Mouse (Mus musculus) kidney, postnatal 0 days (tissue): ENCODE measurements at regions not wholly inside any gene's neighbourhood (a gene's known extent, or its start where the extent isn't known, plus 50 kb on each side); places are given as distances from the start of the nearest gene placed in this dataset.
A peak's percentile ranks its signal among the peaks of the same experiment; 100 is the strongest.

Experiments
- ATAC-seq: fragments of 200-750 bp; cut with Nextera tagmentation; replicated peaks from 2 replicates; pipeline ENCODE4 v1.8.0; 2017; ENCODE audit warnings: low read depth, moderate number of reproducible peaks, moderate TSS enrichment, moderate library complexity; ENCODE audit not compliant: low FRiP score
- DNase-seq: peaks from one replicate; pipeline ENCODE4 v3.0.0-alpha.2; 2016; ENCODE audit warnings: low spot score
- H3K27ac ChIP-seq: fragments of 300-500 bp; sonication (generic); 2 replicates; pipeline ENCODE4 v1.5.1; 2014; ENCODE audit warnings: mild to moderate bottlenecking
- H3K27me3 ChIP-seq: fragments of 300-500 bp; sonication (generic); 2 replicates; pipeline ENCODE4 v1.6.1; 2014; ENCODE audit warnings: low read length, mixed read lengths; ENCODE audit not compliant: insufficient read depth
- H3K36me3 ChIP-seq: fragments of 300-500 bp; sonication (generic); 2 replicates; pipeline ENCODE4 v1.6.1; 2014; ENCODE audit warnings: low read length, mixed read lengths; ENCODE audit not compliant: insufficient read depth
- H3K4me1 ChIP-seq: fragments of 300-500 bp; sonication (generic); replicated peaks from 2 replicates; pipeline ENCODE4 v1.6.1; 2014; ENCODE audit warnings: antibody characterized with exemption, low read length, mixed read lengths; ENCODE audit not compliant: insufficient read depth
- H3K4me2 ChIP-seq: fragments of 300-500 bp; sonication (generic); 2 replicates; pipeline ENCODE4 v1.6.1; 2014; ENCODE audit warnings: mild to moderate bottlenecking, low read length, moderate library complexity, mixed read lengths
- H3K4me3 ChIP-seq: fragments of 300-500 bp; sonication (generic); replicated peaks from 2 replicates; pipeline ENCODE4 v1.5.1; 2014; ENCODE audit warnings: low read depth, low read length
- H3K9ac ChIP-seq: fragments of 300-500 bp; sonication (generic); 2 replicates; pipeline ENCODE4 v1.6.1; 2014; ENCODE audit warnings: low read depth, low read length
- H3K9me3 ChIP-seq: fragments of 300-500 bp; sonication (generic); replicated peaks from 2 replicates; pipeline ENCODE4 v1.6.1; 2016; ENCODE audit warnings: low read length, inconsistent platforms, mixed read lengths
- CTCF ChIP-seq: IDR thresholded peaks from 2 replicates; pipeline ENCODE4 v1.5.1; 2016; ENCODE audit warnings: antibody characterized with exemption, low read depth, mild to moderate bottlenecking, moderate library complexity
- WGBS: fragments of 180-500 bp; shearing (Covaris S2); extraction: QIAGEN DNeasy Blood & Tissue Kit; methylation state at CpG from one replicate; pipeline ENCODE4 v1.1.7; 2014; 5-methylcytosine and 5-hydroxymethylcytosine counted together

GRCm38 (mm10) chr3:18725507-18725906 lies 777.3 kb downstream of the Cypt12 start:
- H3K4me1 ChIP-seq: no peaks in the 10 kb centered on the region
- DNase-seq (no peak), ATAC-seq (no peak)
- H3K9me3 ChIP-seq: no peaks in the 10 kb centered on the region
- TF ChIP-seq CTCF: no peak
- no peaks in the 10 kb centered on the region for H3K36me3 ChIP-seq
- H3K27ac ChIP-seq: no peak overlapping the region
- H3K4me2 ChIP-seq: no peak overlapping the region
- no peaks in the 10 kb centered on the region for H3K27me3 ChIP-seq
- no peak overlapping the region for H3K4me3 ChIP-seq
- H3K9ac ChIP-seq: no peak overlapping the region
- WGBS: 100% methylated on average over 1 of the region's 1 CpGs

GRCm38 (mm10) chr3:18731251-18731650 lies 783.0 kb downstream of the Cypt12 start:
- Histone ChIP-seq H3K27me3 (no peaks in the 10 kb centered on the region), H3K4me1 (no peaks in the 10 kb centered on the region), H3K4me3 (no peak overlapping the region), H3K36me3 (no peaks in the 10 kb centered on the region), H3K9ac (no peak overlapping the region), H3K4me2 (no peak overlapping the region), H3K27ac (no peak overlapping the region), H3K9me3 (no peaks in the 10 kb centered on the region)
- ATAC-seq (no peak), DNase-seq (no peak)
- TF ChIP-seq CTCF: no peak
- 46% methylated on average over 1 of the region's 1 CpGs for WGBS

GRCm38 (mm10) chr3:18731674-18732073 lies 783.5 kb downstream of the Cypt12 start:
- ATAC-seq: no peak
- no peaks in the 10 kb centered on the region for H3K36me3 ChIP-seq
- no peaks in the 10 kb centered on the region for H3K9me3 ChIP-seq
- WGBS: 9% methylated on average over 2 of the region's 2 CpGs
- no peaks in the 10 kb centered on the region for H3K4me1 ChIP-seq
- no peak overlapping the region for H3K4me3 ChIP-seq
- H3K27ac ChIP-seq: no peak overlapping the region
- no peak overlapping the region for H3K9ac ChIP-seq
- DNase-seq: peak; percentile 76
- no peak for TF ChIP-seq CTCF
- no peak overlapping the region for H3K4me2 ChIP-seq
- H3K27me3 ChIP-seq: no peaks in the 10 kb centered on the region

- Histone ChIP-seq H3K27ac (no peak overlapping the region), H3K27me3 (no peaks in the 10 kb centered on the region), H3K4me3 (no peak overlapping the region), H3K9me3 (no peaks in the 10 kb centered on the region), H3K4me1 (no peaks in the 10 kb centered on the region), H3K36me3 (no peaks in the 10 kb centered on the region), H3K4me2 (no peak overlapping the region), H3K9ac (no peak overlapping the region)
- TF ChIP-seq CTCF: no peak
- WGBS: 82% methylated on average over 1 of the region's 1 CpGs
- DNase-seq (no peak), ATAC-seq (no peak)
Observed at GRCm38 (mm10) chr3:18733540-18733939, 785.3 kb downstream of the Cypt12 start.

- DNase-seq (no peak), ATAC-seq (no peak)
- Histone ChIP-seq H3K27ac (no peak overlapping the region), H3K9ac (no peak overlapping the region), H3K4me2 (no peak overlapping the region), H3K4me3 (no peak overlapping the region), H3K4me1 (no peaks in the 10 kb centered on the region), H3K36me3 (no peaks in the 10 kb centered on the region), H3K9me3 (no peaks in the 10 kb centered on the region), H3K27me3 (no peaks in the 10 kb centered on the region)
- no peak for TF ChIP-seq CTCF
Observed at GRCm38 (mm10) chr3:18738946-18739345, 790.7 kb downstream of the Cypt12 start.

- no peak for TF ChIP-seq CTCF
- no peak overlapping the region for H3K27ac ChIP-seq
- ATAC-seq (no peak), DNase-seq (no peak)
- no peaks in the 10 kb centered on the region for H3K4me1 ChIP-seq
- H3K27me3 ChIP-seq: no peaks in the 10 kb centered on the region
- H3K4me3 ChIP-seq: no peak overlapping the region
- no peaks in the 10 kb centered on the region for H3K36me3 ChIP-seq
- WGBS: 83% methylated on average over 4 of the region's 4 CpGs
- no peak overlapping the region for H3K4me2 ChIP-seq
- H3K9ac ChIP-seq: no peak overlapping the region
- H3K9me3 ChIP-seq: no peaks in the 10 kb centered on the region
Observed at GRCm38 (mm10) chr3:18740344-18740743, 792.1 kb downstream of the Cypt12 start.

GRCm38 (mm10) chr3:18743474-18743873 lies 795.3 kb downstream of the Cypt12 start:
- H3K4me3 ChIP-seq: no peak overlapping the region
- 83% methylated on average over 2 of the region's 2 CpGs for WGBS

More at GRCm38 (mm10) chr3:18743474-18743873, 795.3 kb downstream of the Cypt12 start:
- H3K9me3 ChIP-seq: no peaks in the 10 kb centered on the region
- H3K9ac ChIP-seq: no peak overlapping the region
- no peak for TF ChIP-seq CTCF
- DNase-seq (no peak), ATAC-seq (no peak)
- H3K36me3 ChIP-seq: no peaks in the 10 kb centered on the region
- H3K4me1 ChIP-seq: no peaks in the 10 kb centered on the region
- no peak overlapping the region for H3K4me2 ChIP-seq
- H3K27me3 ChIP-seq: no peaks in the 10 kb centered on the region
- no peak overlapping the region for H3K27ac ChIP-seq
